Comparison of ENCODE assay signal across 8 mouse cellular contexts in the genomic region with DNA sequence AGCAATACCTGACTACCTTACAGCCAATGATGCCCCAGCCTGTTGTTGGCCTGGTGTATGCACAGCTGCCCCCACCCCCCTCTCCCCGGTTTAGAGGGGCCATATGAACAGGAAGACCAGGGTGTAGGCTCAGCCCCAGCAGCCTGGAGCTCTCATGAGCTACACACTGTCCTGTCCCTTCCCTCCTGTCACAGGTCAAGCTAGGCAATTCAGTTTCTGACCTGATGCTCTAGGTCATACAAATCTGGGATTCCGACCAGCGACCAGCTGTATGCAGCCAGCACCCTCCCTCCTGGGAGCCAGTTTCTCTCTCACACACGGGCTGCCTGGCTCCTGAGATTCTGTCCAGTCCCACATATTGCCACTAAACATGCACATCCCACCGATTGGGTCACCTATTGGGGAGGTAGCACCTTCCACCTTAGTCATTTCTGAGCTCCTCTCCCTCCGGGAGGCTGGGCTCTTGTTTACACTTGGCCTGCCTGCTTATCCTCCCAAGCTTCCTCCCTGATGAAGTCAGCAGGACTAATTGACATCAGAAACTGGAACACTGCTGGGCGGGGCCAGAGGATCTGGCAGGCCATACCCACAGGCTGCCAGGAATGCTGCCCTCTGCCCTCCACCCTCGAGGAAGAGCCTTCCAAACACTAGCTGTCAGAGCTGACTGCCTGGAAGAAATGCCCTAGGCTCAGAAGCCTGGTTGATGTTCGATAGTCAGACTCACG. TPM values are rescaled to one million over a fixed set of nuclear protein-coding genes. Genes with fewer than 3 reads are reported as not detected.
DNase-seq lines count a peak whose midpoint lies in the region; ATAC-seq lines count a peak whose summit lies in the region.

No protein-coding gene starts in this region.

- peak overlapping the region; percentile 64 for H3K27ac ChIP-seq in heart, embryonic 15.5 days

- 33% methylated on average over 10 of the region's 10 CpGs for WGBS in heart, embryonic 15.5 days

- H3K4me3 ChIP-seq in heart, embryonic 15.5 days: no peak overlapping the region

- peaks cover 41% of the 10 kb centered on the region for H3K4me1 ChIP-seq in heart, embryonic 15.5 days (replicated peaks)

- peak; percentile 28 for DNase-seq in thymus, postnatal 4 days
- no peak for DNase-seq in thymus, postnatal 14 days
- DNase-seq in cerebellum, postnatal 10 days: peak; percentile 72 to 80
- DNase-seq in kidney, postnatal 25 days: peak; percentile 97 to 98
- DNase-seq in lung, postnatal 4 days: peak; percentile 91 to 95
- peak; percentile 76 to 90 for DNase-seq in urinary bladder, postnatal 36 days (ENCODE audit: low spot score in 2 of 2)
- DNase-seq in spleen, postnatal 36 days (ENCODE audit: low spot score in 2 of 2): no peak

- H3K27me3 ChIP-seq in heart, embryonic 15.5 days: no peaks in the 10 kb centered on the region

- H3K36me3 ChIP-seq in heart, embryonic 15.5 days: no peaks in the 10 kb centered on the region

- ATAC-seq in heart, embryonic 15.5 days (replicated peaks; ENCODE audit: insufficient number of reproducible peaks, insufficient read depth, low FRiP score, low read depth): peak; percentile 19; the same call in 1 of the 2 replicates

- no peaks in the 10 kb centered on the region for H3K9me3 ChIP-seq in heart, embryonic 15.5 days (replicated peaks)

- peak overlapping the region; percentile 35 for H3K4me2 ChIP-seq in heart, embryonic 15.5 days

- H3K9ac ChIP-seq in heart, embryonic 15.5 days: peak overlapping the region; percentile 25; the same call in 1 of the 2 replicates

RNA-seq across cellular contexts. Expression of a gene that starts 3.0 kb away (rescaled TPM):
- 13.2 and 17.9 TPM in 2 replicates for polyA plus RNA-seq in heart, embryonic 15.5 days (2015; fragmentation: Nextera tagmentation; extraction: Ambion mirVana)

RNA-seq across cellular contexts. Expression of a gene that starts 25.4 kb away (rescaled TPM):
- polyA plus RNA-seq in heart, embryonic 15.5 days (2015; fragmentation: Nextera tagmentation; extraction: Ambion mirVana): 9.2 and 12.5 TPM in 2 replicates

Comparison
In these comparisons a context has a peak if more than half of its experiments do, and no peak if none do; other contexts are left out.
1. DNase-seq: peak in thymus, postnatal 4 days (single experiment), cerebellum, postnatal 10 days (2 of 2), kidney, postnatal 25 days (2 of 2), lung, postnatal 4 days (2 of 2) and urinary bladder, postnatal 36 days (2 of 2); none in thymus, postnatal 14 days (single experiment) and spleen, postnatal 36 days (0 of 2).